Mouse (Mus musculus) left cerebral cortex, adult 8-10 months (tissue): ENCODE measurements around the gene Litaf. TPM values are rescaled to one million over a fixed set of nuclear protein-coding genes. Genes with fewer than 3 reads are reported as not detected.
"Not testable (repeated sequence)": the region's sequence is repeated elsewhere in the genome, so short reads cannot be mapped to it uniquely, and the experiment has no call there.

ENCODE experiments used
- DNase-seq, 2 experiments: peaks; one replicate each; pipeline ENCODE4 v3.0.0; 2022; ENCODE audit warnings: low spot score in 2 of 2
- total RNA-seq, 4 experiments: library from RNA; stranded (reverse); gene quantifications; 2 replicates each; pipeline ENCODE4 v1.2.4; 2022

The Litaf gene
- total RNA-seq, 4 experiments from 2014 or later = 18.7 to 24.5 (median 21.6) TPM

- DNase-seq = peak in 1 of 2 experiments; percentile 21
These were observed 107.1 kb downstream of the Litaf start for GRCm38 (mm10) chr16:10958763-10959440.

GRCm38 (mm10) chr16:10958307-10958706 is 107.7 kb downstream of the Litaf start:
- DNase-seq = not testable (repeated sequence)

- no peak for DNase-seq
These were observed 108.2 kb downstream of the Litaf start for GRCm38 (mm10) chr16:10957794-10958193.

DNA sequence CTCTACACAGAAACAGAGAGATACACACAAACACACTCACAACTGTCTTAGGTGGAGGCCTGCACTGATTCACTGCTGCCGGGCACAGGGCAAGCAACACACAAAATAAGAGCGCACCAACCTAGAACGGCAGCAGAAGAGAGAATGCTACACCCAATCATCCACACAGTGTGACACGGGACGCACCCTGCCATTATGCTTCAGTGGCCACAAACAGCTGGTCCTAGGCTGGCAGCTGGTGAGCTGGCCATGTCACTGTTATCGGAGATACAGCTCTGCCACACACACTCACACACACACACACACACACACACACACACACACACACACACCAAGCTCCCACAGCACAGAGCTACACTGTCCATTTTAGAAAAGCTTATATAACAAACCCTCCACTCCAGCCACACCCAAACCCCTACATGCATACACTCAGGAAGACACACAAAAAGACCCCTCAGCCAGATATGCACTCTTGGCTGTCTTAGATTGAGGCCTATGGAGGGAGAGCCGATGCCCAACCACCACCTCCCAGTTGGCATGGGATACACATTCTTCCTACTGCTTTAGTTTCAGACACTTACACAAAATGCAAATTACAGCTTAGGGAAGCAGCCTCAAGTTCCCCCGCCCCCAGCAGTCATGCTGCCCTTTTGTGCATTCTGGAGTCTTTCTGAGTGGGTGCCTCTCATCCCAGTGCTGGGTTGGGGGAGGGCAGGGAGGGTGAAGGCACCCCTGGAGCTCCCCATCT is 108.8 kb downstream of the Litaf start:
- DNase-seq = peak in 1 of 2 experiments; percentile 71

DNA sequence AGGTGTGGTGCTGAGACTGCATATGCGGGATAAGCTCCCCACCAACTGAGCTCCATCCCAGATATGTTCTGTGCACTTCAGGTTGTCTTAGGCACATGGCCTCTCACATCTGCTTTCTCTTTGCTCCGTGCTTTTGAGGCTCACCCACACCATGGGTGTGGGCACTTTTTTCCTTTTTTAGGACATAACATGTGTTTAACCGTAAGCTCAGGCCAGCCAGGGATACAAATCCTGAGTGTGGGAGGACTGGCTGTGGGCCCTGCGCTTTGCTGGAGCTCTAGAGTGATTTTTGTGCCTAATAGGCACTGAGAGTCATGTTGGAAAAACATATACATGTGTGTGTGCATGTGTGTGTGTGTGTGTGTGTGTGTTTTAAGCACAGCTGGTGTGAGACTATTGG is 110.9 kb downstream of the Litaf start:
- DNase-seq = peak in 1 of 2 experiments; percentile 76

DNA sequence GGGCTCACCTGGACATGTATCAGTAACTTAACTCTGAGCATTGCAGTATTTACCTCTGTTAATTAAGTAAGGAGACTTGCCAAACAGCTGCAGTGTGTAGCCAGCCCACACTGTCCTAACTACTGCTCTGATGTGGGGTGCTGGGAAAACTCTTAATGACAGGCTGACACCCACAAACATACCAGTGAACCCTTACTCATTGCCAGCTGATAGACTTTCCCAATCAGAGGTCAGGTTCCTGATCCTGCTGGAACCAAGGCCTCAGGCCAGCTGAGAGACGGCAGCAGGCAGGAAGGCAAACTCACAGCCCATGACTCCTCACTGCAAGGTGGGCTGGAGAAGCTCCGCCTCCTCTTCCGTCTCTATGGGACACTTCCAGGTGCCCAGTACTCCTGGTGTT is 113.1 kb downstream of the Litaf start:
- no peak for DNase-seq

GRCm38 (mm10) chr16:10952071-10952470 is 113.9 kb downstream of the Litaf start:
- no peak for DNase-seq

DNA sequence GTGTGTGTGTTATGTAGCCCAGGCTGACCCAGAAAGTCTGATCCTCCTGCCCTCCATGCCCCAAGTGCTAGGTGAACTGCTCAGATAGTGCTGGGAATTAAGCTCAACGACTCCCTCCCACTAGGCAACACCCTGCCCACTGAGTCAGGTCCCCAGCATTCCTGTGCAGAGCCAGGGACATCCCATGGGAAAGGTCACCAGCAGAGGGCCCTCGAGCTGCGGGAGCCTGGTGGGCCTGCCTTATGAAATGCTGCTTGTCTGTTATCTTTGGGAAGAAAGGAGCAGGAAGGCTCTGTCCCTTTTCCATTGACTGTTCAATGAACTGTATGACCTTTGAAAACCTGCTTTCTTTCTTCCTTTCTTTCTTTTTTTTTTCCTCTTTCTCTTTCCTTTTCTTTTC is 114.4 kb downstream of the Litaf start:
- no peak for DNase-seq

GRCm38 (mm10) chr16:10950539-10950938 is 115.4 kb downstream of the Litaf start:
- no peak for DNase-seq

DNA sequence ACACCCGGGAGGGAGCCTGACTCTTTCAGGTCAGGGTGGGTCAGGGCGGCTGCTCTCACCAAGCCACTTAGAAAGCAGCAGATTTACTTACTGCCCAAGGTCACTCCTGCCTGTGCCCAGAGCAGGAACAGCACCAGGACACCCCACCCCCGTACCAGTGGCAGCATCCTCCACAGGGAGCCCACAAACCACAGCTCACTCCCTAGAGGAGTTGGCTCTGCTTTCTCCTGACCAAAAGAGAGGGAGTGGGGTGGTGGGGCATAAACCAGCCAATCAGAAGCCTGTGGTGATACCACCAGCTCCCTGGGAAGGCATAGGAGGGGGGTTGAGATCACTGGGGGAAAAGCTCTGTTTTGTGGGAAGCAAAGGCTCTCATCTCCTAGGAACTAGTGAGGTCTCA is 118.2 kb downstream of the Litaf start:
- DNase-seq = no peak

- no peak for DNase-seq
These were observed 120.4 kb downstream of the Litaf start for GRCm38 (mm10) chr16:10945381-10946127.

GRCm38 (mm10) chr16:10944545-10944944 is 121.4 kb downstream of the Litaf start:
- no peak for DNase-seq

GRCm38 (mm10) chr16:10943257-10943656 is 122.7 kb downstream of the Litaf start:
- DNase-seq = no peak

GRCm38 (mm10) chr16:10940661-10941060 is 125.3 kb downstream of the Litaf start:
- no peak for DNase-seq

- no peak for DNase-seq
These were observed 126.0 kb downstream of the Litaf start for GRCm38 (mm10) chr16:10939932-10940331.

DNA sequence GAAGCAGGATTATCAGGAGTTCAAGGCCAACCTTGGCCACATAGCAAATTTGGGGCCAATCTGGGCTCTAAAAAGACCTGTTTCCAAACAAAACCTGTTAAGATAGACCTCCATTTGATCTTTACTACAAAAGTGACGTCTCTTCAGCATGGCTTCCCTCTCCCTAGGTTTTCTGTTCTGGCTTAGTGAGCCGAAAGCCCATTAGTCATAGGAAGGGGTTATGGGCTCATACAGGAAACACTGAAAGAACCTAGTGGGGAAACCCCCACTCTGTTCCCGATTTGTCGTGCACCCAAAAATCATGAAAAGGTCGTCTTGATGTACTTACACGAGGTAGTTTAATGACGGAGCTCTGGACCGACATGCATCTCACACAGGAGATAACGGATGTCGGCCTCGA is 128.5 kb downstream of the Litaf start:
- no peak for DNase-seq

DNA sequence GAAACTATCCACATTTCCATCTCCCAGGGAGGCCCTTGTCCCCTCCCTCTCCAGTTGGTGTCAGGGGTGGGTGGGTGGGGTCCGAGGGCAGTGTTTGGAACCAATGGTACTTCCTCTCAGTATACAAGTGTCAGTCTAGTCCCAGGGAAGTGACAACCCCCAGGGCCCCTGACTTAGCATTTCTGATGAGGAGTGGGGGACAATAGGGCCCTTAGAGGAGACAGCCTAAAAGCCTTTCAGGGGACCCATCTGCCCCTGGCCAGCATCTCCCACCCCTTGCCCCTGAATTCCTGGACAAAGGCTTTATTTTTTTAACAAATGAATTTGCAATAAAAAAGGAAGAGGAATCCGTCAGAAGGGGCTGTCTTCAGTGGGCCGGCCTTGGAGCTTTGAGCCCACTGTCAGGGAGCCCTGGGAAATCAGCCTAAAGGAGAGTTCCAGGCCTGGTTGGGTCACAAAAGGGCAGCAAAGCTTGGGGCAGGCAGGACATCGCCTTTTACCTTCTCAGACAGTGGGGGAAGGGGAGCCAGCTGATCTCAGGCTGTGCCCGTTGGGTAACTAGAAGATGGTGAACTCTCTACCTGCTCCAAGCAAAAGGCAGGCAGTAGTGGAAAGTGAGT is 129.1 kb downstream of the Litaf start:
- no peak for DNase-seq

- no peak for DNase-seq
These were observed 131.9 kb downstream of the Litaf start for GRCm38 (mm10) chr16:10934047-10934446.

- no peak for DNase-seq
These were observed 132.6 kb downstream of the Litaf start for GRCm38 (mm10) chr16:10933372-10933771.

DNA sequence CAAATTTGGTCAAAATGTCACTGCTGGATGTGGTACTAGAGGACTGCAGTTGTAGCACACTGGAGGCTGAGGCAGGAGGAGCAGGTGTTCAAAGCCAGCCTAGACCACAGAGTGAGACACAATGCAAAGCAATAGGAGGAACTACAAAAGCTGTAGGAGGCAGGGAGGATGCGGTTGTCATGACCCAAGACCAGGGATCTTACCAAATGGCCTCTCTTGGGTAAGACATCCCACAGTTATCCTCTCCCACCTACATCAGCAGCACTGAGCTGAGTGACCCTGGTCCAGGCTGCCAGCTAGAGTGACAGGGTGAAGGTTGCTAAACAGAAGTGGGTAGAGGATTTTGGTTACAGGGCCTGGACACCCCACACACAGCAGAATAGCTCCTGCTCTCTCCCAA is 138.9 kb downstream of the Litaf start:
- no peak for DNase-seq

GRCm38 (mm10) chr16:10925591-10926180 is 140.3 kb downstream of the Litaf start:
- DNase-seq = no peak
